Mouse (Mus musculus): Measurements from ENCODE around the gene Cd7. TPM values are rescaled to one million over a fixed set of nuclear protein-coding genes. Genes with fewer than 3 reads are reported as not detected.
"Not testable (repeated sequence)": the region's sequence is repeated elsewhere in the genome, so short reads cannot be mapped to it uniquely, and the experiment has no call there.

Cd7 gene
- total RNA-seq (2021): not detected in 2 replicates
- long read RNA-seq, partial matches to known transcripts: 0 of 1 reads
- long read RNA-seq, other reads (novel, unspliced or antisense): 0 of 1 reads

DNA sequence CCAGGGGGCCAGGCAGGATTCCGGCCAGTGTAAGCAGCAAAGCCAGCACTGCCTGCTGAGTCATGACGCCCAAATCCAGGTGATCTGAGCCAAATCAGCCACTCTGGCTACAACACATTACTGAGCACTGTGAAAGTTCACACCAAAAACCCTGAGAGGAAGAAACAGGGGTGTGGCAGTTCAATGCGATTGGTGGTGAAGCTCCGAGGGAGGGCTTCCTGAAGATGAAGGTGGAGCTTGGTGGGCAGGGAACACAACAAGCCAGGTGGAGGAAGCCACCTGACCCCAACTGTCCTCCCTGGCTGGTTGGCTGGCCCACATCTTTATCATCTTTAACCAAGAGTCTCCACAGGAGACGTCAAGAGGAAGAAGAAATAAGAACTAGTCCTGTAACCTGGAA is at the start of gene Cd7:
Gene Cd7 (minus strand): TSS at position 117 of the 400 bp plus-strand sequence.
- no peak for DNase-seq

DNA sequence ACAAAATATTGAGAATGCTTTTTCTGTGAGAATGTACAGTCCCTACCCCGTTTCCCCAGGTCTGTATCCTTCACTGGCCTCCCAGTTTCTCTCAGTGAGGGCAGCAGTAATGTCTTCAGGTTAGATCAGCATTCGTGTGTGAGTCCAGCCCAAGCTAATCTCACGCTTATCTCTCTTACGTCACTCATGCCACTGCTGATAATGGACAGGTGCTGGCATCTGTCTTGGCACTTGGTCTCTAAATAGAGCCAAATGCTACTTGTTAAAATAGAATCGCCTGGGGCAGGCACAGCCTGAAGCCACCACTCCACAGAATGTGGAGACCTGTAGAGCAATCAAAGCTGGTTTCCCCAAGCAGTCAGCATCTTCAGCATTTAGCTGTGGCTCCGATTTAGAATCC is 49.8 kb upstream of the Cd7 start:
- no peak for DNase-seq

DNA sequence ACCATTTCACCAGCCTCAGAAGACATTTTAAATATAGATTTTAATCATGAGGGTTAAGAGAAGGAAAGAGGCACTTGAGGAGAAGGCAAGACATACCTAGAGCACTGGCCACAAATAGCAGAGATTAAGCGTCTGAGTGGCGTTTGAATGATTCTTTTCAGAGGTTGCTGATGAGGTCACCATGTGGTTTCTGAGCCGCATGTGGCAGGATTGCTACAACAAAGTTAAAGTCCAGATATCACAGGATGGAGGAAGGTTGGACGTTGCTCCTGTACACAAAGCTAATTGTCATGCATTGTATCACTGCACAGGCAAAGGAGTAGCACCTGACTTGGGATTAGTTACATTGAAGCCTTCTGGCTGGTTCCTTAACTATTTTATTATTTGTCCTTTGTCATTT is 47.1 kb upstream of the Cd7 start:
- no peak for DNase-seq

DNA sequence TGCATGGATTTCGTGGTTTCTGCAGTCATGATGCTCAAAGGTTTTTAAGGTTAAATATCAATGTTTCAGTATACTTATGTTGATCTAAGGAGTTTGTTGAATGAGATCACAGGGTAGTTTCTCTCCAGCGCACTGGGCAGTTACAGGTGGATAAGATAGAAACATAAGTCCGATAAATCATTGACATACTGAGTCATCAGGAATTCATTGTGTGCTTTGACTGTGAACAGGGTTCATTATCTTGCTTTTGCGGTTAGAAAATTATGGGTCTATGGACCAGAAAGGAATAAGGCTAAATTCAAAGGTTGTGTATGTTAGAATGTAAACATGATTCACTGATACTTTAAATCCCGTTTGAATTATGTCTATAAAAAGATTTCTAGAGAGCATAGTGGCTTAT is 46.0 kb upstream of the Cd7 start:
- DNase-seq: no peak

DNA sequence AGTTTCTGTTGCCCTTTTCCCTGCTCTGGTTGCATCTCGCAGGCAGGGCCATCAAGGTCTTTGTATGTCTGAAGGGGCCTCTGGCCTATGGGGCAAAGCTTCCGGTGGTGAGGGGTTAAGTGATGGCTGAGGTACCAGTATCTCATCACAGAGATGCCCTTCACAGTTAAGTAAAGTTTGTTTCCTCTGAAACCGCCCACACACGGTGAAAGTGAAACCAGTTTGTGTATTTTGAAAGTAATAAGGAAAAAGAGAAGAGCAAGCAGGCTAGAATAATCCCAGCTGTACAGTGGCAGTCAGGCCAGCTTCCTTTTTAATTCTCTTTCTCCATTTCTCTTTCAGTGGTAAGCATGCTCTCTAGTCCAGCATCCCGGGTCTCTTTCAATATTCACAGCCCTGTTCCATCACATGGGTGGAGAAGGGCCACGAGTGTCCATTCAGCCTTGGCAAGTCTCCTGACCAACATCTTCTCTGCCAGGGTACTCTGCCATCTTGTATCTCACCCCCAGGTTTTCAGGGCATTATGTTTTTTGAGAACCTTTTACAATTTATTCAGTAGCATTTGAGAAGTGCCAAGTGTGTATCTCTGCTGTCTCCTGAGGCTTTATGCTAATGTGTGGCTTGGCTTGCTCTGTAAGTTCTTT is 43.8 kb upstream of the Cd7 start:
- DNase-seq: no peak

DNA sequence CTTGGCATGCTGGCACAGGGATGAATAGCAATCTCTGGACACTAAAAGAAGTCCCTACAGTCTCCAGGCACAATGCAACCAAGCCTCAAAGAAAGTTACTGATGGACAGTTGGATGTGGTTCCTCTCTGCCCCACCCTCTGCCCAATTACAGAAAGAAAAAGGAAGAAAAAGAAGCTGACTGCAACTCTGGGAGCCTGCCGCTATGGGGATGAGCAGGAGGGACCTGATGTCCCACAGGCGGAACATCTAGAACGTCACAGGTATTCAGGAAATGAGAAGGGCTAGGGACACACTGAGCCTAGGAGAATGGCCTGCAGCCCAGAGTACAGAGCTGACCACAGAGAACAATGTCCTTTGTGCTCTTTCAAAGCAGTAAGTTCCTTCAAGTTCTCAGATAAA is 43.0 kb upstream of the Cd7 start:
- DNase-seq: no peak

DNA sequence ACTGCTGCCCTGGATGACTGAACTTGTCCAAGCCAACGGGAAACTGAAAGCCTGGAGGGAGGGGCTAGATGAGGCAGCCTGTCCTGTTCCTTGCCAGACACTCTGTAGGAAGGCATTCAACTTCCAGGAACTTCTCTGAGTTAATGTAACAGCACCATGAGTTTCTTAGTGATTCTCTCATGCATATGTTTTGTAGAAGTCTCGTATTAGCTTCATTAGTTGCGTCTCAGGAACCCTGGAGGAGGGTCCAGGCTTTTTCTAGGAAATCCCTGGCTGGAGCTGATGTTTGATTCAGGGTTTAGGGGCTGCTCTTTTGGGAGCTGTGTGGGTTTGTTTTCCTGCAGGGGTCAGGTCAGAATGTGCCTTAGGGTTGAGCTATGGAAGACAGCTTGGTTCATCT is 41.9 kb upstream of the Cd7 start, which contains the start of gene Sectm1a:
Gene Sectm1a (minus strand): TSS at position 101 of the 400 bp plus-strand sequence.
- no peak for DNase-seq

DNA sequence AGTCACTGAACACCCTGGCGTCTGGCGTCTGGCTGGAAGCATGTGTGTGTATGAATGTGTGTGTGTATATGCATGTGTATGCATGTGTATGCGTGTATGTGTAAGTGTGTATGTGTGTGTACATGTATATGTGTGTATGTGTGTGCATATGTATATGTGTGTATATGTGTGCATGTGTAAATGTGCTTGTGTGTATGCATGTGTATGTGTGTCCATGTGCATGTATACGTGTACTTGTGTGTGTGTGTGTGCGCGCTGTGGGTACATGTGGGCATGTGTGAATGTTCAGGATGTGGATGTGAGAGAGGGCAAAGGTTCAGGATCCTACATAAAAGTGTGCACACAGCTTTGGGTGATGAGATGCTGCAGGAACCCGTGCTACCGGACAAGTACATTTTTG is 41.1 kb upstream of the Cd7 start:
- no peak for DNase-seq

DNA sequence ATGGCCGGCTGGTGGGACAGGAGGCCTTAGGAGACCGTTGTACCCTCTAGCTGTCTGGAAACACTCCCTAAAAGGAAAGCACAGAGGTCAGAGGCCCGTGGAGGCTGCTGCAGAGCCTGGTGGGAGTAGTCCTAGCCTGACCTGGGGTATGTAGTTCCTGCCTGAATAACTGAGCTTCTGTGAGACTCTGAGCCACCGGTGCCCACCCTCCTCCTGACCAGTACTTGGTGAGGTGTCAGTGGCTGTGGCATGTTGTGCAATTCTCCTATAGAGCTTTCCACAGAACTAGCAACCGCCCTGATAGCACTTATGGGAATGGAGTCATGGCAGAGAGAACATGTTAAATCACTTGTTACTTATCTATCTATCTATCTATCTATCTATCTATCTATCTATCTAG is 36.4 kb upstream of the Cd7 start:
- no peak for DNase-seq

DNA sequence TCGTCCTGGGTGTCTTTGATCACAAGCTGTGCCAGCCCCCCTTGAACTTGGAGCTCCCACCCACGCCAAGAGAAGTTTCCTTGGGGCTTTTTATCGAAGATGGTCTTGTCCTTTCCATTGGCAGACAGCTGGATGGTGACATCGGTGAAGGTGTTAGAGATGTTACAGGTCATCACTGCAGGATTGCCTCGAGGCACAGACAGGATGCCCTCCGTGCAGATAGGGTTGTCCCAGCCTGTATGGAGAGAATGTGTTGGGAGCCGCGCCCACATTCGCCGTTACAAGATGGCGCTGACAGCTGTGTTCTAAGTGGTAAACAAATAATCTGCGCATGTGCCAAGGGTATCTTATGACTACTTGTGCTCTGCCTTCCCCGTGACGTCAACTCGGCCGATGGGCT is 30.4 kb upstream of the Cd7 start:
- DNase-seq: not testable (repeated sequence)

DNA sequence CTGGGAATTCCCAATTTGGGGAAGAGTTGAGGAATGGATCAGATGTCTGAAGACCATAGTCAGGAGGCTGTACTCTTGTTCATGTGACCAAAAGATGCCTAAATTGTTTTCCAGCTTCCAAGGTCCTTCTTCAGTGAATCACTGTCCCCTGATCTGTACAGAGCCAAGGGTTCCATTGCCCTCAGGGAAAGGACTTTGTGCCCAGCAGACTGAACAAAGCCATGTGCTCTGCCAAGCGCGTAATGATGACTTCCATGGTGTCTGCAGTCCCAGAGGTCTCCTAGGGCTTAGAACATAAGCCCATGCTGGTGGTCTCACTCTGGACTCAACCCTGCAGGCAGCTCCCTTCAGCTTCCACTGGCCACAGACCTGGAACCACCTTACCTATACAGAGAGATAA is 28.7 kb upstream of the Cd7 start:
- no peak for DNase-seq

DNA sequence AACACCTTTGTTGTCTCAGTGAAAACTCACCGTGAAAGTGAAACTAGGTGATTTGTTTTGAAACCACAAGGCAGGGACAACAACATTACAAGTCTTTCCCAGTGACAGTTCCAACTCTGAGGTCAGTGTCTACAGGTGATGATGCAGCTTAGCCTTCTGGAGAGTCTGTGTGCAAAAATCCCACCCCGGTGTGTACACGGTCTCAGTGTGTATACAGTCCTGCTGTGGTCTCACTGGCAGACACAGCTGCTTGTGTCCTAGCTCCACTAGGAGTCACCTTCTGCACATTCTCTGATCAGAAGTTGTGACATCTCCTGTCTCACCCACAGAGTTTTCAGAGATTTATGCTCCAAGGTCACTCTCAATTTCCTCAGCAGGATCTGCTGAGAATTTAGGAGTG is 25.0 kb upstream of the Cd7 start:
- no peak for DNase-seq

DNA sequence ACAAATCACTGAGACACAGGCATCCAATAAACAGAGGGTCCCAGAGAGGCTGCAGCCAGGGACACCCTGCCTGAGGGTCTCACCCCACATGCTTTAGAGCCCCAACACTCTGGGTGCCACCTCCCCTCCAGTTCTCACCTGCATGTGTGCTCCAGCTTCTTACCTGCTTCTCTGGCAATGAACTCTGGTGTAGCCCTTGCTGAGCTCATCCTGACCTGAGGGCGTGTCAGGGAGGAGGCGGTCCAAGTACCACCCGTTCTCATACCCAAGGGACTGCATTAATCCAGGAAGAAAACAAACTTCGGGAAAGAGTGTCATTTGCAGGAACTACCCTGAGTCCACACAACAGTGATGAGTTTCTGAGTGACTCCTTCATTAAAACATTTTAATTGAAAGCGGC is 24.2 kb upstream of the Cd7 start, which contains the start of gene Sectm1b:
Gene Sectm1b (minus strand): TSS at position 191 of the 400 bp plus-strand sequence.
- DNase-seq: no peak

DNA sequence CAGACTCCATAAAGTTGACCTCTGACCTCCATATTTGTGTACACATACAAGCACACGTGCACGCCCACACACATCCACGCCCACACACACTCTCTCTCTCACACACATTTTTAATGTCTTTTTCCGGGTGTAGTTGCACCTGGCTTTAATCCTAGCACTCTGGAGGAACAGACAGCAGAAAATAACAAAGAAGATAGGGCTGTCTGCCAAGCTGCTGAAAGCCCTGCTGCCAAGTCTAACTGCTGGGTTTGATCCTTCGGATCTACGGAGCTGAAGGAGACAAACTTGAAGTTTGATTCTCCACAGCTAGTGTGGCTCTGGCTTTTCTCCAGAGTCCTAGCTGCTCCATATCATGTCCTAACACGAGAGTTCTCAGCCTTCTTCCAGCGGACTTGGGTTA is 22.4 kb upstream of the Cd7 start:
- DNase-seq: no peak

DNA sequence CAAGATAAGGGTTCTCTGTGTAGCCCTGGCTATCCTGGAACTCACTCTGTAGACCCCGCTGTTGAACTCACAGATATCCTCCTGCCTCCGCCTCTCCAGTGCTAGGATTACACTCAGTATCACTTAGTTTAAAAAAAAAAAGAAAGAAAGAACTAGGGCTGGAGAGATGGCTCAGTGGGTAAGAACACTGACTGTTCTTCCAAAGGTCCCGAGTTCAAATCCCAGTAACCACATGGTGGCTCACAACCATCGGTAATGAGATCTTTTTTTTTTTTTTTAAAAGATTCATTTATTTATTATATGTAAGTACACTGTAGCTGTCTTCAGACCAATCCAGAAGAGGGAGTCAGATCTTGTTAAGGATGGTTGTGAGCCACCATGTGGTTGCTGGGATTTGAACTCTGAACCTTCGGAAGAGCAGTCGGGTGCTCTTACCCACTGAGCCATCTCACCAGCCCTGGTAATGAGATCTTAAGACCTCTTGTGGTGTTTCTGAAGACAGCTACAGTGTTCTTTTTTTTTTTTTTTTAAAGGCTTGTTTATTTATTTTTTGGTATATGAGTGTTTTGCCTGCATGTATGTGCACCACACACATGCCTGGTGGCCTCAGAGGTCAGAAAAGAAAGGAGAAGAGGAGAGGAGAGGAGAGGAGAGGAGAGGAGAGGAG is 21.3 kb upstream of the Cd7 start:
- DNase-seq: not testable (repeated sequence)

DNA sequence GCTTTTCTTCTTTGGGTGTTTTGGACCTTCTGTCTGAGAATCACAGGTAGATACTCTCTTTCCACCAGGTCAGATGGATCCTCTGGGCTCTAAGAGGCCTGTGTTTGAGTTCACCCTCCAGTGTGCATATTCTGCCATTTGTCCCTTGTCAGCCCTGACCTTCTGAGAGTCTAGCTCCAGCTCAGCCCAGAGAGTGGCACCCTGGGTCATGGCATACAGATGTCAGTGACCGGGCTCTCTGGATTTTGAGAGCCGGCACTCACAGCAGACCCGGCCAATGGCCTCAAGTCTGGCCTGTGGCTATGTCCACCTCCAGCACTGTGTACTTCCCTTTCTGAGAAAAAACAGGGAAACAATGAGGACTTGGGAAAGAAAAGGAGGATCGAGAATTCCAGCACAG is 20.3 kb upstream of the Cd7 start:
- DNase-seq: no peak

DNA sequence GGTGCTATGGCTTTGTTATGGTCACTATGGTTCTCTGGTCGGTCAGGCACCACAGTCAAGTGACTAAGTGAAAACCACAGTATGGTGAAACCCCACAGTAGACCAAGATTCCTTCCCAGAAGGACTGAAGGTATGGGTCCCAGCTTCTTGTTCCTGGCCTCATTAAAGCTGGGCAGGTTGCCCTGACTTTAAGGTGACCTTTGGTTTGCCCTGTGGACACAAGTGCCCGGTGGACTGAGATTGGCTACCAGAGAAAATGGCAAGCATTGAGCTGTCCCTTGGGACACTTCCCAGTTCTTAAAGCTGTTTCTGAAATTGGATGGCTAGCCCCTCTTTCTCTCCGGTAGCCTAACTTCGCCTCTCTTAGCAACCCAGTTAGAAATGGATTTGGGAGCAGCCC is 19.7 kb upstream of the Cd7 start:
- no peak for DNase-seq

DNA sequence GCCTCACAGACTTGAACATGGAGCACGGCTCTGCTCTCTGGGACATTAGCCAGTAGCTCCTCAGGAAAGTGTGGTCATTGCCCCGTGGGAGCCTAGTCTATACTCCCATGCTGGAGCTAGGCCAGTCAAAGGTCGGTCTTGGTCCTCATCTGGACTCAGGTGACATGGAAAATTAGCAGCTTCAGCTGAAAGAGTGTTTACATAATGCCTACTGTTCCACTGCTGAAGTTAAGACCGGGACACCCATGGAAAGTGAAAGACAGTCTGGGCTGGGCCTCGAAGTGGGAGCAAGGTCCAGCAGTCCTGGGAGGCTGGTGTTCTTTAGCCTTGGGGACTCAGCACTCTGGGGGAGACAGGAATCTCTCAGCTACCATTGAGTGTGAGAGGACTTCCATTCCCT is 18.9 kb upstream of the Cd7 start:
- DNase-seq: no peak

DNA sequence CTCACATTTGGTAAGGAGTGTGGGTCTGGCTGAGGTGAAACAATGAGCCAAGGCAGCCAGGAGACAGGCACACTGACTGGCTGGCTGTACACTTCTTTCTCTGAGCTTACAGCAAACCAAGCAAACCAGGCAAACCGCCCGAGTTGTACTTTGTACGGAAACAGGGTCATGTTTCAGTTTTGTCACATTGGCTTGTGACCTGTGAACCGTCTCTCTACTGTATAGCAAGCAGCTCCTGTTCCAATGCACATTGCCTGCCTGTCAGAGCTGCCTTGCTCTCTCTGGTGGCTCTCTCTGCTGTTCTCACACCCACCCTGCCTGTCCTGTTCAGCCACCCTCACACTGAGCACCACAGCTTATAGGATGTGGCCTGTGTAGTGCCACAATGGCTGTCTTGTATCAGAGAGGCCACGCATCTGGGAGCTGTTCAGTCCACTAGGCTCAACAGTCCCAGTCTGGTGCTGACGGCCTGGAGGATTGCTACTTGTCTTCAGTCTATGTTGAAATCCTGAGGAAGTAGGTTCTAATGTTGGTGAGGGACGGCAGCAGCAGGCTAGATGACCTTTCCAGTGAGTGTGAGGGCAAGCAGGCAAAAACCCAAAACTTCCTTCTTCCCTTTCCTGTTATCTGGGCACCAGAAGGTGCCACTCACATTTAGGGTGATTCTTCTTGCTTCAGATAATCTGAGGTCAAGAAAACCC is 17.5 kb upstream of the Cd7 start:
- no peak for DNase-seq

DNA sequence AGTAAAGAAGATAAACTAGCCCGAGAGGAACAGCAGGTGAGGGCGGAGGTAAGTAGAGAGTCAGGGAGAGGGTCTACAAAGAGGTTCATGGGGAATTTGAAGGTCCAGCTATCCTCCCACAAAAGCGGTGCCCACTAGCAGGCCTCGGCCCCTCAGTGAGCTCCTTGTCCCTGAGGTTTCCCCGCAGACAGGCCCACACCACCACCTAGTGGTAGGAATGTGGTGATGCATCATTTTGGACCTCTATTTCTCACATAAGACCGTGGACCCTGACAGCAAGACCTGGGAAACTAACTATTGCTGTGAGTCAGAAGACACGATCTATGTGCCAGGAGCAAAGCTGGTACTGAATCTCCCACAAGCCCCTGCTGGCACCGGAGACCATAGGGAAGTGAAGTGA is 14.3 kb upstream of the Cd7 start:
- DNase-seq: peak; percentile 67

DNA sequence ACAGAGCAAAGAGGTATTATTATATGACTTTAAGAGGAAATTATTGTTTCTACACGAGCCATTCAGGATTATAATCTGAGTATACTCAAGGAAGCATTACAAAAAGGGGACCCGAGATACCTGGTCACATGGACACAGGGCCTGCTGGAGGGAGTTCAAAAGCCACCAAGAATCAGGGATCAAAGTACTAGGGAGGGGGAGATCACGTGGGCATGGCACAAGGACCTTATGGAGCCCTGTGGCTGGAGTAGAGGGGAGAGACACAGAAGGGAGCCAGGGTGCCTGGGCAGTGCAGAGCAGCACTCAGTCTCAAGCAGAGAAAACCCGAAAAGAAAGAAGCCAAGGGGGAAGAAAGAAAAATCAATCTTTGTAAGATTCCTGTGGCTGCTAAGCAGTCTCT is 13.2 kb upstream of the Cd7 start:
- DNase-seq: no peak

DNA sequence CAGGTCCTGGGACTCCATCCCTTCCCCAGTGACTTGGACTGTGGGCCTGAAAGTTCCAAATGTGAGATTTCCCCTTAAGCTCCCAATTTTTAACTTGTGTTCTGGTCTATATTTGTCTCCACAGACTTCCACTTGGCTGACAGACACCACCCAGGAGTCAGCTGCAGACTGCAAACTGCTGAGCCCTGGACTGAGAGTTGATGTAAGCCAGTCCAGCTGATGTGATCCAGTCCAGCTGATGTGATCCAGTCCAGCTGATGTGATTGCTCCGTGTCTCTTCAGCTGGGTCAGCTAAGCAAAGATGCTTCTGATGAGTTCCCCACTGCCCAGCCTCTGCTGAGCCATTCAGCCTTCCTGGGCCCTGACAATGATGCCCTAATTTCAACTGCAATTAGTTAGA is 12.6 kb upstream of the Cd7 start:
- DNase-seq: no peak

DNA sequence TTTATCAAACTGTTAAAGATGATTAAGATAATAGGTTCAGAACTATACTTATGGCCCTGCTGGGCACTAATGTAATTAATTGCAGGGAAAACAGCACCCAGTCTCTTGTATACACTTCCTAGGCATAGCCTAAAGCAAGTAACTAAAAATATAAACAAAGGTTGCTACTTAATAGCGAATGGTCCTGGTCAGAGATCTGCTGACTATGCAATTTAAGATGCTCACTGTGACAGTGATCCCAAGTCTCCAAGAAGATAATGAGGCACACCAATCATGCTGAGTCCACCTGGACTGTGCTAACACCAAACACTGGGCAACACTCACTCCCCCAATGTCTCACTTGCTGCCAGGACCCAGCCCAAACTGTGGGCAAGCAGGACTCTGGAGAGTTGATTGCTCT is 10.6 kb upstream of the Cd7 start:
- no peak for DNase-seq

Data from adrenal gland, postnatal 25 days (tissue).